Mouse (Mus musculus) CD8-positive naive resting alpha-beta T cell, adult 57 days (primary cell): ENCODE measurements around the gene Vmn1r73. TPM values are rescaled to one million over a fixed set of nuclear protein-coding genes. Genes with fewer than 3 reads are reported as not detected.

Experiments used
- total RNA-seq: library from RNA; stranded (reverse); gene quantifications from one replicate; pipeline ENCODE4 v1.2.4, GENCODE M21; 2023

Vmn1r73 gene
- not detected for total RNA-seq

GRCm38 (mm10) chr7:11729966-11730365 is at the start of gene Vmn1r73:
TSS of gene Vmn1r73 (plus strand) at chr7:11730266.

Other genes starting within 250 kb of the Vmn1r73 start
- not detected for gene Zscan4-ps2, start 216.0 kb upstream of the Vmn1r73 start, total RNA-seq
- not detected for gene Zscan4-ps3, start 121.0 kb upstream of the Vmn1r73 start, total RNA-seq
- not detected for gene Vmn1r72, start 50.1 kb upstream of the Vmn1r73 start, total RNA-seq
- gene Vmn1r74, start 103.7 kb downstream of the Vmn1r73 start, total RNA-seq, result not detected
- gene Vmn1r75, start 144.4 kb downstream of the Vmn1r73 start, total RNA-seq, result not detected
- not detected for gene Vmn1r76, start 207.9 kb downstream of the Vmn1r73 start, total RNA-seq